Mouse (Mus musculus) heart, postnatal 14 days (tissue): ENCODE measurements around the gene Rrbp1. TPM values are rescaled to one million over a fixed set of nuclear protein-coding genes. Genes with fewer than 3 reads are reported as not detected.
A peak's percentile ranks its signal among the peaks of the same experiment; 100 is the strongest.

Experiments used
- DNase-seq, 2 experiments: peaks; one replicate each; pipeline ENCODE4 v3.0.0; 2021 to 2022
- intact Hi-C: fragments of 180-260 bp; cut with DNase I; formaldehyde crosslinking; loops from one replicate; pipeline ENCODE4 v1.15.1; 2025
- long read RNA-seq, 2 experiments: library from polyadenylated mRNA; stranded (forward); transcript quantifications; one replicate each; pipeline ENCODE4 v2.0.0; 2021
- total RNA-seq, 2 experiments: library from RNA; stranded (reverse); gene quantifications; 2 replicates each; pipeline ENCODE4 v1.2.3; 2021

Rrbp1 gene
- total RNA-seq: 100 to 1,000 TPM; 117 to 125 TPM
- long read RNA-seq, experiment 1, full-length matches to known transcripts: 5 of 41 reads
- long read RNA-seq, experiment 1, partial matches to known transcripts: 32 of 41 reads
- long read RNA-seq, experiment 1, other reads (novel, unspliced or antisense): 4 of 41 reads
- long read RNA-seq, experiment 2, full-length matches to known transcripts: 3 of 40 reads
- long read RNA-seq, experiment 2, partial matches to known transcripts: 28 of 40 reads
- long read RNA-seq, experiment 2, other reads (novel, unspliced or antisense): 9 of 40 reads

- DNase-seq: peak; percentile 98 to 99
- intact Hi-C loops: loop anchor here (5.0 to 10.0 kb wide), 2 partner anchors 154 to 276 kb away; no protein-coding TSS in a partner anchor
Measured at GRCm38 (mm10) chr2:144011080-144011551, at the start of gene Rrbp1. Gene Rrbp1, minus strand, starts transcription at chr2:144011263.

DNA sequence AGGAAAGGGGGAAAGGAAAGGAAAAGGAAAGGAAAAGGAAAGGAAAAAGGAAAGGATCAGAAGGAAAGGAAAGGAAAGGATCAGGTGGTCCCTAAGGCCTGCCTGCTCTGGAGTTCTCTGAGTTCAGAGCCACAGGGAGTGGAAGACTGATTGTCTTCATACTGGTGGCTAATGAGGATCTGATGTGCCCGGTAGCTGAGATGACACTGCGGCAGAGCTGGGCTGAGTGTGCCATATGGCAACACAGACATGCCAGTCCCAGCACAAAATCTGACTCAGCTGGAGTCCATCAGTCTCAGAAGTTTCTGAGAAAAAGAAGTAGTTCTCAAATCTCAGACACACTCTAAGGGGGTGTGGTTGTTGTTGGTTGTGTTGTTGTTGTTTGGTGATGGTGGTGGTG lies 46.7 kb upstream of the Rrbp1 start:
- no peak for DNase-seq
- intact Hi-C loops: no loop called here

DNA sequence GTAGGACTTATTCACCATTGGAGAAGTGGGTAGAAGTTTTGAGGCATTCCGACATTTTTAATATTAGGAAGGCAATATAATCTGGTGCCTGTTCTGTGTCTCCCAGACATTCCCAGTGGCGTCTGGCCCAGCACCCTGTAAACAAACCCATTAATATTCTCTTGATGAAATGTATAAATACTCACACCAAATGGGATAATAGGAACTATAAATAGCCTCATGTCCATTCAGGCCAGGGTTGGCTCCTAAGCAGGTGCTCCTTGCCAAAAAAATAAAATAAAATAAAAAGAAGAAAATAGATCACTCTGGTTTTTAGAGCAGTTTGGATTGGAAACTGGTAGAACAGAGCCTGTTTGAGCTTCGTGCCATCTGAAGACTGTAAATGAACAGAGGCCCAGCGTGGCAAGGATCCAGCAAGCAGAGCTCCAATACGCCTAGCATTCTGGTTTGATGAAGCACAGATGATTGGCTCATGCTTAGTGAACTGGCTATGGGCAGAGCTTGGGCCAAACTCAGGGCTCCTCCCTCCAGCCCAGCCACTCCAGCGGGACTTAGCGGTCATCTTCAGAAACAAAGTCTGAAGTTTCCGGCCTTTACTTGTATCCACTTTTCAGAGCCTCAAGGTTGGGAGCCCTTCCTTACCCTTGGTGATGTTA lies 41.5 kb upstream of the Rrbp1 start:
- intact Hi-C loops: no loop called here
- peak; percentile 45 to 66 for DNase-seq

DNA sequence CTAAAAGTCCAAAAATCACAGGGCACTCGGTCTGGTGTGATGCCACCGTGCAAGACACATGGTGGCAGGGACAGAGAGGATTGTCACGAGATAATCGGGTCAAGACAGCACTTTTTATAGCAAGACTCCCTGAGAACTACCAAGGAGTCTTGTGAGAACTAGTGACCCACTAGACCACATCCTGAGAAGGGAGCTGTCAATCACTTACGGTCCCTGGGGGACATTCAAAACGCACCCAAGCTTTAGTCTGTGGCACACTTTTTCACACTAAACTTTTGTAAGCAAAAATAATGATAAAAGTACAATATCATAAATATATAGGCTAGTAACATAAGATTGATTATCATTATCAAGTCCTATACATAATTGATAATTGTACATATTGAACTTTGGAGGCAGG lies 39.8 kb upstream of the Rrbp1 start:
- intact Hi-C loops: no loop called here
- DNase-seq: no peak

- DNase-seq: no peak
- intact Hi-C loops: no loop called here
Measured at GRCm38 (mm10) chr2:144050146-144050680, 39.1 kb upstream of the Rrbp1 start.

DNA sequence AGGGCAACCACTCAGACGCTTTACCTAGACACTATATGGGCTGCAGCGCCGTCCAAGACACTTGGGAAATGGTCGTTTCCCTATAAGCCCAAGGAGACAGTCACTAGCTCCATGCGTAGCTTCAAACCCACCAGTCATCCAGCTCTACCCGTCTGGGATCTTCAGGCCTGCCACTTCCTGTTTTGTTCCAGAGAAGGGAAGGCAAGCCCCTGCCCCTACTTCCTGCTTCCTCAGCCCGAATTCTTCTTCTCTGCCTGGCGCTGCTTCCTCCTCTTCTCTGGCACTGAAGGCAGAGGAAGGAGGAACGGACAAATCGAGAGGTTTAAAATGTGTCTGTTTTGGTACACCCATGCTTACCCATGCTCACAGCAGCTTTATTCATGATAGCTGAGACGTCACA lies 35.9 kb upstream of the Rrbp1 start:
- no peak for DNase-seq
- intact Hi-C loops: no loop called here

DNA sequence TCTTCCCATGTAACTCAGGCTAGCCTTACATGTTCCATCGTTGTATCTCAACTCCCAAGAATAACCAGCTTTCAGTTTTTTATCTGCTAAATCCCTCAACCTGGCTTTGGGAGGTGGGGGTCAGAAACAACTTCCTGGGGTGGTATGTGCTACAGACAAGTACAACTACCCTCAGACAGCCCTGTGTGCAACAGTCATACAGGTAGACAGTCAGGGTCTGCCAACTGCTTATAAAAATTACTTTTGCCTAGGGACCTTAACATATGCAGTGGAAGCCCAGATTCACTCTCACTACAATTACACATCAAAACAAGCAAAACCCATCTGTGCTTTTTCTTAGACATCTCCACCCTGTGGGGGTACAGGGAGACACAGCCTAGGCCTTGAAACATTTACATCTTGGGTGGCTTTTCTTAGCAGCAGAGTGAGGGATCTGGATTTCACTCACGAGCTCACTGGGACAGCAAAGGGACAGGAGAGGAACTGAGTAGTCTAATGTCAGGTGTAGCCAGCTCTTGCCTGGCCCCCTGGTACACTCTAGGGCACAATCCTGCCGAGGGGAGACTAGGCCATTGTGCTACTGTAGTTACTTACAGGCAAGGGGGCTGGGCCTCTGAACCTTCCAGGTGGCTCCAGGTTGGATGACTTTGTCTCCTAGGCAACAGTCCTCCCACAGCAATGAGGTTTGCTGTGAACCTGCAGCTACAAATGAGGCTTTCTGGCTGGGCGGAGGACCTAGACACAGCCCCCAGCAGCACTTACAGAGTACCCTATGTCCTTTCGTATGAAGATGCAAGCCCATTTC lies 34.9 kb upstream of the Rrbp1 start:
- intact Hi-C loops: no loop called here

DNA sequence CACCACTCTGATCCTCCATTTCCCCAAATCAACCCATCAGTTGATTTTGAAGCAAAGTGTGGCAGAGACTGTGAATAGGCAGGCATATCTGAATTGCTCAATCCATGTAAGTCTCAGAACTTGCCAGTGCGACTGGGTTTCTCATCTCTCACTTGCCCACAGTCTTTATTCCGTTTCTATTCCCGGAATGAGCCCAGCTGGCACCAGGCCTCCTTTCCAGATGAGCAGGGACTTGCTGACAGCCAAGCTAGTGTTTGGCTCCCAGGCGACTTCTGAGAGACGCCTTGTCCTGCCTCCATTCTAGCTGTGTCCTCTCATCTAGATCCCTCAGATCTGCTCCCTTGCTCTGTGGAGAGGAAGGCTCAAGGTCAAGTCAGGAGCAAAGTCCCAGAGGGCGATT lies 33.7 kb upstream of the Rrbp1 start:
- peak; percentile 48 to 62 for DNase-seq
- intact Hi-C loops: no loop called here

More for the DNA sequence above, 34.9 kb upstream of the Rrbp1 start:
- no peak for DNase-seq

GRCm38 (mm10) chr2:144032664-144033063 lies 21.6 kb upstream of the Rrbp1 start, which contains the start of gene Banf2:
Gene Banf2, plus strand, starts transcription at chr2:144033059.
- no peak for DNase-seq
- intact Hi-C loops: no loop called here

DNA sequence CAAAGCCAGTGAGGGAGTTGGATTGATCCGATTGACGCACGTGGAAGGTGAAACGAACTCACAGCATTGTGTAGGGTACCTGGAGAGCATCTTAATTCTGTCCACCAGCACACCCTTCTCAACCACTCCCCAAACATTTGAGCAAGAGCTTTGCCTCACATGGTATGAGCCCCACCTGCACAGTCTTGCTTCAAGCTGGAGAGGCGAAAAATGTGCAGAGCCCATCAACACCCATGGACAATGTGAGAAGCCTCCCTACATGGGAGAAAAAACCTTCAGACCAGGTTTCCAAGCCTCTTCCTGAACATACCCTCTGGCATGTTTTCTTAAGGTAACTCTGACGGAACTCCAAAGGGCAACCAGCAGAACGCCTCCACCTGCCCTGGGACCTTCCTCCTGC lies 19.7 kb upstream of the Rrbp1 start:
- intact Hi-C loops: no loop called here
- DNase-seq: no peak

DNA sequence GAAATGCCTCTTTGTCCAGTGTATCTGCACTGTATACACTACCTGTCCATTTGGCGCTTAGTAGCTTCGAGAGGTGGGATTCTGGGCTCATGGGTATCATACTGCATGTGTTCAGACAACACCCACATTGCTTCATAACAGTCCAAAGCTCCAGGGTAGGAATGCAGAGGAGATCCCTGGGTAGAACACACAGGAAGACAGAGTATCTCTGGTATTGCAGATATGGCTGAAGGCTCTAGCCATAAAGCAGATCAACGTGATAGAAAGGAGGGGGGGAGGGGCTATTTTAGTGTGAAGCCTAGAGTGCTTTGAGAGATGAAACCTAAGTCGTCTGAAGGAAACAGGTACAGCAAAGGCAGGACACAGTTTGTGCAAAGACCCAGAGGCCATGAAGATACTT lies 15.4 kb upstream of the Rrbp1 start:
- intact Hi-C loops: no loop called here
- no peak for DNase-seq

DNA sequence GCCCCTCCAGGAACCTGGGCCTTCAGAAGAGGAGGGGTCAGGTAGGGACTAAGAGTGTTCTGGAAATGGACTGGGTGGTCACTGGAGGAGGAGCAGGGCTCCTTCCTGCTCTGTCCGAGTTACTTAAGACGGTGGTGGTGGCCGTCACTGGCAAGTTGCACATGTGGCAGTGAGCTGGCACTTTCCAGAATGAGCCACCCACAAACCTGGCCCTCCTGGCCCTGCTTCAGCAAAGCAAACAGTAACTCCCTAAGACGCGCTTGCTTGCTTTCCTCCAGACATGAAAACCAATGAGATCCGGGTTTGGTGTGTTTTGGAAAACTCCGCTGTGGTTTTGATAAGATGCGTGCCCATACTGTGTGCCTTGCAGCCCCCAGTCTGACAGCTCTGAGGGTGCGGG lies 14.3 kb upstream of the Rrbp1 start:
- intact Hi-C loops: no loop called here
- DNase-seq: no peak

GRCm38 (mm10) chr2:144022441-144022840 lies 11.4 kb upstream of the Rrbp1 start:
- DNase-seq: no peak
- intact Hi-C loops: no loop called here

- no peak for DNase-seq
- intact Hi-C loops: loop anchor here (10.0 kb wide), 1 partner anchor 145 kb away; no protein-coding TSS in a partner anchor
Measured at GRCm38 (mm10) chr2:144019971-144020370, 8.9 kb upstream of the Rrbp1 start.

GRCm38 (mm10) chr2:144015861-144016260 lies 4.8 kb upstream of the Rrbp1 start:
- intact Hi-C loops: loop anchor here (10.0 kb wide), 1 partner anchor 149 kb away; no protein-coding TSS in a partner anchor

DNA sequence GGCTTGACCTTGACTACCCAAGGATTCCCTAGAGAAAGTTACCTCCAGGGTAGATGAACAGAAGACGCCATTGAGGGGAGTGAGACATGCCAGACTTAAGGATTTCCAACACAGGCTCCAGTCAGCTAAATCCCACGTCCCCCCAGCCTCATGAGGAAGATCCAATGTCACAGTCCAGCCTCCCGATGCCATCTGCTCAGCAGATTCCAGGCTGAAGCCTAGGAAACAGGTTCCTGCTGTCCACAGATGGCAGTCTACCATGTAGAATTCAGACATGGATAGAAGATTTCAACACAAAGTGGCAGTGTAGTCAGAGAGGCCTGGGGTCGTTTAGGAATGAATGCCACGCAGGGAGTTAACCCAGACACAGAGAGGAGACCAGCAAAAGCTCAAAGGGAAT lies 3.4 kb upstream of the Rrbp1 start:
- no peak for DNase-seq
- intact Hi-C loops: loop anchor here (5.0 to 10.0 kb wide), 2 partner anchors 150 to 273 kb away; no protein-coding TSS in a partner anchor

More at GRCm38 (mm10) chr2:144015861-144016260, 4.8 kb upstream of the Rrbp1 start:
- DNase-seq: no peak

DNA sequence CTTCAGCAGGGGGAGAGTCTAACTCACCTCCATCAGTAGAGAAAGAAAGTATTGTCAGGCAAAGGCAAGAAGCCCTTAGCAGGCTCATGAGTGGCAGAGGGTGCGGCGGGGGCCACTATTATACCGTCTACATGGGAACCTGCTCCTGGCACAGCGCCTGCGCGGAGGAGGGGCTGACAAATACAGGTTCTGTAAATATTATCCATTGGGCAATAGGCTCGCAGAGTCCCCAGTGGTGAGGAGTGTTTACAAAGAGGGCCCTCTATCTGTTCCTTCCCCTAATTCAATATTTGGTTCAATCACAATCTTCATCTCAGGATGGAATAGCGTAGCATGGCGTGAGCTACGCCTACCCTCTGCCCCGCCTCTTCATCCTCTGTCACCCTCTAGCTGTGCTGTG lies 3.0 kb upstream of the Rrbp1 start:
- no peak for DNase-seq
- intact Hi-C loops: loop anchor here (5.0 to 10.0 kb wide), 2 partner anchors 151 to 273 kb away; no protein-coding TSS in a partner anchor

DNA sequence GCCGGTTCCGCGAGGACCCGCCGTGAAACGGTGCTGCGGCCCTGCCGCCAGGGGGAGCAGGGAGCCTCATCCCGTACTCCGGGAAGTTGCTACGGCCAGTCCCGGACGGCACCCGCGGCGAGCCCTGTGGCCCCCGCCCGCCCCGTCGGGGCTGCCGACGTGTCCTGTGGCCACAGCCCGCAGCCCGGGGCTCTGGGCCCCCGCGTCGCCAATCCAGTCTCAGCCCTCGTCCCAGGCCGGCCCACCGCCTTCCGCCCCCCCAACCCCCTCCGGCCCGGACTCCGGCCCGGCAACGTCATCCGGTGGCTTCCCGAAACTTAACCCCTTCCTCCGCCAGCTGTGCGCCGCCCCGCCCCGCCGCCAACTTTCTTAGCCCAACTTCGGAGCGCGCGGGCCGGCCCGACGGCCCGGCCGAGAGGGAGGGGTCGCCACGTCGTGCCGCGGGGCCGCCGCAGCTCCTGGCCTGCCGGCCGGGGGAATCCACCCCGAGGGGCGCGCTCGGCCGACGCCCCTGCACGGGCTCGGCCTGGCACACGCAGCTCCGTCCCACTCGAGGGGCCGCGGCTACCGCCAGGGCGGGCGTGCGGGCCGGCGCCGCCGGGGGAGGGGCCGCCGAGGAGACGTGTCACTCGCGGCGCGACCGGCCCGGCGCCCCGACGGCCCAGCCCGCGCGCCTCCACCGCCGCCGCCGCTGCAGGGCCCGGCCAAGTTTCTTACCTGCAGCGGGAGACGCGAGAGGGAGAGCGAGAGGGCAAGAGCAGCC lies 600 bp downstream of the Rrbp1 start:
- intact Hi-C loops: loop anchor here (1.0 to 10.0 kb wide), 3 partner anchors 76 to 277 kb away; no protein-coding TSS in a partner anchor
- DNase-seq: peak; percentile 90 to 91

DNA sequence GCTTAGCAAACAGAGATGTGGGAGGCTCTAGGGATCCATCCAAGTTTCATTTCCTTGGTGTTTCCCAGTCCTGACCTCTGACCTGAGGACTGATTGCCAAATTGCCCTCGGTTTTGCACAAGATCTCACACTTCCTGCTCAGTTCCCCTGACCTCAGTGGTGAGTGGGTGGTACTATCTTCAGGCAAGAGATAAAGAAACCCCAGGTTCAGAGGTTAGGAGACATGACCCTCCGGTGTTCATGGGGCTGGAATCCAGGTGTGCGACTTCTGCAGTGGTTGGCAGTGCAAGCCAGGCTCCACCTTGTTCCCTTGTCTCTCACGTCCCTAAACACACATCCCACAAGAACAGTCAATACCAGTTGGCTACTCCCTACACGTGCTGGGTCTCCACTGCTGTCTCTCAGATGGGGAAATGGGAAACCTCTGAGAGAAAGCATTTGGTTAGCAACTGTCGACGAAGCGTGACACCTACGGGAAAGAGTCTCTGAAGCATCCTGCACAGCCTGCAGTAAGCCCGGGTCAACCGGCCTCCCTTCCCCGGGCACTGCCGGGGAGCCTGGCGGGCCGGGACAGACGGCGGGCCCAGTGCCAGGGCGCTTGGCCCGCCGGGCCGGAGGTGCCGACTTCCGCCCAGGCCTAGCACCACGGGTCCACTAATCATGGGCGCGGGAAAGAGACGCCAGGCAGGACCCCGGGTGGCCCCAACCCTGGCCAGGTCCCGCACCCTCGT lies 1.3 kb downstream of the Rrbp1 start:
- DNase-seq: peak; percentile 38 to 57
- intact Hi-C loops: loop anchor here (1.0 to 10.0 kb wide), 5 partner anchors 77 to 278 kb away; no protein-coding TSS in a partner anchor
